Mouse (Mus musculus): ENCODE data around the gene Mpdz.

- TF ChIP-seq HCFC1 (IDR thresholded peaks at IDR 0.05; ENCODE audit: borderline replicate concordance, insufficient read depth, low read length) (no peak), ZC3H11A (IDR thresholded peaks at IDR 0.05; ENCODE audit: borderline replicate concordance, low read depth, low read length) (no peak), ZNF384 (IDR thresholded peaks at IDR 0.05; ENCODE audit: low read depth, low read length) (no peak), CHD2 (IDR thresholded peaks at IDR 0.05; ENCODE audit: low read depth, low read length) (no peak), MAFK (IDR thresholded peaks at IDR 0.05; ENCODE audit: insufficient read depth, low read depth, low read length) (no peak)
Measured at GRCm38 (mm10) chr4:81372355-81372754, 70.3 kb downstream of the Mpdz start.

Measured in ES-E14 (cell line).